Mouse (Mus musculus): ENCODE data around the gene Rrnad1.

Gene Rrnad1

GRCm38 (mm10) chr3:87884291-87884690 lies 46.2 kb downstream of the Rrnad1 start:
- no peak for DNase-seq (ENCODE audit: low spot score)

GRCm38 (mm10) chr3:87877730-87878129 lies 52.8 kb downstream of the Rrnad1 start:
- DNase-seq (ENCODE audit: low spot score) = peak; percentile 70

All from MN1 (cell line).